Mouse (Mus musculus) gastrocnemius, adult 2 months (tissue): Measurements from ENCODE around the gene Gm45261. TPM values are rescaled to one million over a fixed set of nuclear protein-coding genes. Genes with fewer than 3 reads are reported as not detected.

ENCODE experiments used
- DNase-seq: peaks from one replicate; pipeline ENCODE4 v3.0.0; 2022
- H3K27ac ChIP-seq: fragments of 200-600 bp; 2 replicates; pipeline ENCODE4 v1.8.1; 2022; ENCODE audit warnings: mild to moderate bottlenecking
- H3K4me3 ChIP-seq: fragments of 200-600 bp; 2 replicates; pipeline ENCODE4 v1.8.1; 2022; ENCODE audit warnings: mild to moderate bottlenecking, moderate library complexity
- CTCF ChIP-seq: fragments of 200-600 bp; IDR thresholded peaks from 2 replicates; pipeline ENCODE4 v1.8.1; 2022; ENCODE audit warnings: antibody characterized with exemption, mild to moderate bottlenecking, moderate library complexity
- intact Hi-C: fragments of 180-260 bp; cut with DNase I; formaldehyde crosslinking; loops from one replicate; pipeline ENCODE4 v1.15.1; 2025
- total RNA-seq, 2 experiments: library from RNA; stranded (reverse); gene quantifications; 2 replicates each; pipeline ENCODE4 v1.2.3; 2021

Gene Gm45261
- total RNA-seq, 2 experiments from 2014 or later = not detected

DNA sequence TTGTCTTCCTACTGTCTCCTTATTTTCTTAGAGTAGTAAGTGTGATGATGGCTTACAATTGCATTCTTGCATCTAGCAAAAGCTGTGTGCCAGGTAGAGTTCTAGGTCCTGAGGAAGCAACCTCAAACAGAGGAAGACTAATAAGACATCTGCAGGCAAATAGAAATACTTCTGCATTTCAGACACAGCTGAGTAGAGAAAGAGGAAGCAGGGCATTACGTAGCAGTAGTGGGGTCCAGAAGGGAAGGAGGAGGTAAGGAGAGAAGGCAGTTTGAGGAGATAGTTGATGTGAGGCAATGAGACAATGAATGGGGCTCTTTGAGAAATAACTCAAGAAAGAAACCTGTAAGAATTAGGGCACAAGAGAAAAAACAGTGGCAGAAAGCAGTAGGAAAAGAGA, 59.3 kb downstream of the Gm45261 start:
- intact Hi-C loops = no loop called here
- Histone ChIP-seq H3K4me3 (no peak overlapping the region), H3K27ac (no peak overlapping the region)
- no peak for TF ChIP-seq CTCF
- DNase-seq = no peak

Other genes with a start within 250 kb of the Gm45261 start
- gene Fam124b, start 243.0 kb downstream of the Gm45261 start, total RNA-seq = 1 to 10 TPM in 1 of 2 experiments, under 1 TPM in 1; 0.66 to 1.7 TPM
- gene Cul3, start 121.0 kb downstream of the Gm45261 start, total RNA-seq = 100 to 1,000 TPM; 250 to 290 TPM